Mouse (Mus musculus) intestine, embryonic 16.5 days (tissue): Measurements from ENCODE around the gene Ppm1h. TPM values are rescaled to one million over a fixed set of nuclear protein-coding genes. Genes with fewer than 3 reads are reported as not detected.

Source experiments
- ATAC-seq: fragments of 200-750 bp; cut with Nextera tagmentation; 2 replicates; pipeline ENCODE4 v1.8.0; 2017; ENCODE audit warnings: moderate TSS enrichment, moderate library complexity
- H3K27ac ChIP-seq: fragments of 300-500 bp; sonication (generic); 2 replicates; pipeline ENCODE4 v1.5.1; 2014; ENCODE audit warnings: mild to moderate bottlenecking, low read length
- H3K27me3 ChIP-seq: fragments of 300-500 bp; sonication (generic); replicated peaks from 2 replicates; pipeline ENCODE4 v1.6.1; 2014; ENCODE audit warnings: low read length, control low read depth, mixed read lengths; ENCODE audit not compliant: control insufficient read depth, insufficient read depth
- H3K36me3 ChIP-seq: fragments of 300-500 bp; sonication (generic); 2 replicates; pipeline ENCODE4 v1.6.1; 2014; ENCODE audit warnings: low read length, control low read depth; ENCODE audit not compliant: control insufficient read depth, insufficient read depth
- H3K4me1 ChIP-seq: fragments of 300-500 bp; sonication (generic); 2 replicates; pipeline ENCODE4 v1.6.1; 2014; ENCODE audit warnings: low read length, control low read depth, mixed read lengths; ENCODE audit not compliant: control insufficient read depth, insufficient read depth
- H3K4me2 ChIP-seq: fragments of 300-500 bp; sonication (generic); 2 replicates; pipeline ENCODE4 v1.6.1; 2014; ENCODE audit warnings: low read depth, low read length, control low read depth
- H3K4me3 ChIP-seq: fragments of 300-500 bp; sonication (generic); 2 replicates; pipeline ENCODE4 v1.5.1; 2014; ENCODE audit warnings: mild to moderate bottlenecking, low read length
- H3K9ac ChIP-seq: fragments of 300-500 bp; sonication (generic); 2 replicates; pipeline ENCODE4 v1.6.1; 2014; ENCODE audit warnings: low read depth, low read length
- H3K9me3 ChIP-seq: fragments of 300-500 bp; sonication (generic); 2 replicates; pipeline ENCODE4 v1.6.1; 2016; ENCODE audit warnings: low read length, control low read depth; ENCODE audit not compliant: control insufficient read depth
- WGBS: fragments of 180-500 bp; shearing (Covaris S2); extraction: QIAGEN DNeasy Blood & Tissue Kit; methylation state at CpG from one replicate; pipeline ENCODE4 v1.1.7; 2014; 5-methylcytosine and 5-hydroxymethylcytosine counted together
- microRNA counts: library from miRNA; unstranded; fragments of <30 nt; microRNA quantifications from one replicate; lab custom pipeline; 2016
- microRNA-seq: library from miRNA; unstranded; fragments of <30 nt; microRNA quantifications from one replicate; pipeline ENCODE4, GENCODE M21; 2016
- polyA plus RNA-seq: library from polyadenylated mRNA; unstranded; fragments of >200 nt; fragmentation: Nextera tagmentation; extraction: Ambion mirVana; gene quantifications from 2 replicates; pipeline ENCODE4 v1.2.1, GENCODE M21; 2015

Gene Ppm1h
- polyA plus RNA-seq, 1 experiment from 2014 or later = 14.8 TPM

GRCm38 (mm10) chr10:122989916-122990315, 311.4 kb downstream of the Ppm1h start:
- Histone ChIP-seq H3K27ac (no peak overlapping the region), H3K4me3 (no peak overlapping the region), H3K4me1 (peaks cover 13% of the 10 kb centered on the region), H3K36me3 (0 out of 2 replicates have a peak, but pooled peaks cover 5% of the 10 kb centered on the region), H3K4me2 (no peak overlapping the region), H3K27me3 (no peaks in the 10 kb centered on the region), H3K9ac (no peak overlapping the region), H3K9me3 (no peaks in the 10 kb centered on the region)
- WGBS = 80% methylated on average over 9 of the region's 9 CpGs
- no peak for ATAC-seq

GRCm38 (mm10) chr10:122990606-122991005, 312.0 kb downstream of the Ppm1h start:
- Histone ChIP-seq H3K9ac (no peak overlapping the region), H3K36me3 (peaks cover 9% of the 10 kb centered on the region; the same call in 1 of the 2 replicates), H3K9me3 (no peaks in the 10 kb centered on the region), H3K27ac (no peak overlapping the region), H3K4me1 (peaks cover 13% of the 10 kb centered on the region), H3K4me3 (no peak overlapping the region), H3K4me2 (no peak overlapping the region), H3K27me3 (no peaks in the 10 kb centered on the region)
- no peak for ATAC-seq
- WGBS = 91% methylated on average over 6 of the region's 6 CpGs

- Histone ChIP-seq H3K4me2 (no peak overlapping the region), H3K9me3 (no peaks in the 10 kb centered on the region), H3K4me1 (peaks cover 13% of the 10 kb centered on the region), H3K27me3 (no peaks in the 10 kb centered on the region), H3K27ac (peak overlapping the region; percentile 21; the same call in 1 of the 2 replicates), H3K36me3 (peaks cover 12% of the 10 kb centered on the region), H3K9ac (no peak overlapping the region), H3K4me3 (no peak overlapping the region)
- ATAC-seq = no peak
- 76% methylated on average over 9 of the region's 9 CpGs for WGBS
These were observed 312.5 kb downstream of the Ppm1h start for GRCm38 (mm10) chr10:122991053-122991452.

- Histone ChIP-seq H3K36me3 (peaks cover 16% of the 10 kb centered on the region), H3K9ac (no peak overlapping the region), H3K4me2 (no peak overlapping the region), H3K9me3 (no peaks in the 10 kb centered on the region), H3K4me1 (peaks cover 13% of the 10 kb centered on the region), H3K27me3 (no peaks in the 10 kb centered on the region), H3K4me3 (no peak overlapping the region), H3K27ac (peak overlapping the region; percentile 21; the same call in 1 of the 2 replicates)
- WGBS = 90% methylated on average over 9 of the region's 9 CpGs
- ATAC-seq = no peak
These were observed 313.1 kb downstream of the Ppm1h start for GRCm38 (mm10) chr10:122991648-122992047.

GRCm38 (mm10) chr10:122994402-122995107, 316.0 kb downstream of the Ppm1h start:
- no peaks in the 10 kb centered on the region for H3K27me3 ChIP-seq
- no peaks in the 10 kb centered on the region for H3K9me3 ChIP-seq
- no peak for ATAC-seq
- no peak overlapping the region for H3K4me2 ChIP-seq
- H3K27ac ChIP-seq = no peak overlapping the region
- no peaks in the 10 kb centered on the region for H3K4me1 ChIP-seq
- WGBS = 78% methylated on average over 17 of the region's 17 CpGs
- no peak overlapping the region for H3K9ac ChIP-seq
- no peak overlapping the region for H3K4me3 ChIP-seq
- peaks cover 20% of the 10 kb centered on the region for H3K36me3 ChIP-seq

MicroRNA genes within 50 kb of the gene (microRNA counts, 519-probe panel; counts per million panel counts)
- 4,289 counts per million, percentile 98 among the panel's probes with 10 or more counts for microRNA mmu-let-7i (lab: Ali Mortazavi, UCI)

Small RNAs within 50 kb of the gene (microRNA-seq; reads per million reads assigned to microRNA genes)
- gene Mir6412 (not detected), gene Mir8104 (not detected), gene Mirlet7i (62,488 reads per million, percentile 100 among the genes with 10 or more reads in this experiment)

Other genes with a start within 250 kb of the Ppm1h start
- gene Avpr1a, start 230.3 kb upstream of the Ppm1h start, polyA plus RNA-seq = 3.0 and 3.1 TPM in 2 replicates